Mouse (Mus musculus): ENCODE data around the gene Rpl3l.
A peak's percentile ranks its signal among the peaks of the same experiment; 100 is the strongest.
"Not testable (repeated sequence)": the region's sequence is repeated elsewhere in the genome, so short reads cannot be mapped to it uniquely, and the experiment has no call there.

The Rpl3l gene

GRCm38 (mm10) chr17:24719494-24720222 is 8.0 kb upstream of the Rpl3l start:
- peak; percentile 93 for DNase-seq (ENCODE audit: low read depth, low spot score)

- DNase-seq (ENCODE audit: low read depth, low spot score) = not testable (repeated sequence)
These were observed 7.0 kb upstream of the Rpl3l start for GRCm38 (mm10) chr17:24720616-24721015.

GRCm38 (mm10) chr17:24721383-24721955 is 6.2 kb upstream of the Rpl3l start:
- not testable (repeated sequence) for DNase-seq (ENCODE audit: low read depth, low spot score)

GRCm38 (mm10) chr17:24722220-24722924 is 5.2 kb upstream of the Rpl3l start:
- no peak for DNase-seq (ENCODE audit: low read depth, low spot score)

GRCm38 (mm10) chr17:24723122-24723880 is 4.3 kb upstream of the Rpl3l start:
- DNase-seq (ENCODE audit: low read depth, low spot score) = no peak

GRCm38 (mm10) chr17:24723881-24724180 is 3.8 kb upstream of the Rpl3l start:
- no peak for DNase-seq (ENCODE audit: low read depth, low spot score)

- DNase-seq (ENCODE audit: low read depth, low spot score) = peak; percentile 83
These were observed 3.4 kb upstream of the Rpl3l start, which contains the start of gene Ndufb10 for GRCm38 (mm10) chr17:24724184-24724583. TSS of gene Ndufb10 (minus strand) at chr17:24724478.

GRCm38 (mm10) chr17:24725637-24726390 is 1.8 kb upstream of the Rpl3l start:
- no peak for DNase-seq (ENCODE audit: low read depth, low spot score)

GRCm38 (mm10) chr17:24728184-24728583 is 564 bp downstream of the Rpl3l start:
- DNase-seq (ENCODE audit: low read depth, low spot score) = no peak

GRCm38 (mm10) chr17:24729067-24729466 is 1.4 kb downstream of the Rpl3l start:
- no peak for DNase-seq (ENCODE audit: low read depth, low spot score)

- no peak for DNase-seq (ENCODE audit: low read depth, low spot score)
These were observed 3.2 kb downstream of the Rpl3l start for GRCm38 (mm10) chr17:24730787-24731186.

- DNase-seq (ENCODE audit: low read depth, low spot score) = no peak
These were observed 4.8 kb downstream of the Rpl3l start for GRCm38 (mm10) chr17:24732233-24732935.

GRCm38 (mm10) chr17:24733434-24734050 is 5.9 kb downstream of the Rpl3l start:
- DNase-seq (ENCODE audit: low read depth, low spot score) = no peak

- no peak for DNase-seq (ENCODE audit: low read depth, low spot score)
These were observed 6.9 kb downstream of the Rpl3l start for GRCm38 (mm10) chr17:24734513-24734912.

- DNase-seq (ENCODE audit: low read depth, low spot score) = no peak
These were observed 7.8 kb downstream of the Rpl3l start for GRCm38 (mm10) chr17:24735446-24735845.

- DNase-seq (ENCODE audit: low read depth, low spot score) = peak; percentile 97
These were observed 8.9 kb downstream of the Rpl3l start, which contains the start of gene Msrb1 for GRCm38 (mm10) chr17:24736330-24737051. TSS of gene Msrb1 (plus strand) at chr17:24736642.

GRCm38 (mm10) chr17:24737135-24737810 is 9.7 kb downstream of the Rpl3l start:
- DNase-seq (ENCODE audit: low read depth, low spot score) = no peak

GRCm38 (mm10) chr17:24738238-24738637 is 10.6 kb downstream of the Rpl3l start:
- no peak for DNase-seq (ENCODE audit: low read depth, low spot score)

GRCm38 (mm10) chr17:24739926-24740325 is 12.3 kb downstream of the Rpl3l start:
- DNase-seq (ENCODE audit: low read depth, low spot score) = no peak
